Mouse (Mus musculus) MEL (cell line): ENCODE results near the gene Rgl1. TPM values are rescaled to one million over a fixed set of nuclear protein-coding genes. Genes with fewer than 3 reads are reported as not detected.

Experiments used
- DNase-seq: peaks from one replicate; pipeline ENCODE4 v3.0.0; 2011; ENCODE audit warnings: low read depth, low spot score
- H3K27ac ChIP-seq: 2 replicates; pipeline ENCODE4 v1.5.1; 2012; ENCODE audit warnings: low read depth, mild to moderate bottlenecking, control low read depth, low read length, moderate library complexity; ENCODE audit not compliant: control insufficient read depth
- H3K27me3 ChIP-seq, 2 experiments: fragments of 150-350 bp in 1 of 2; sonication (generic) in 1 of 2; 2 replicates each; pipeline ENCODE4 v1.6.1; 2012; ENCODE audit warnings: low read length in 2 of 2, mild to moderate bottlenecking in 2 of 2, improper control_type of control experiment in 1 of 2, moderate library complexity in 1 of 2; ENCODE audit not compliant: insufficient read depth in 2 of 2, control insufficient read depth in 1 of 2
- H3K36me3 ChIP-seq, 2 experiments: 2 replicates each; pipeline ENCODE4 v1.6.1; 2012 to 2014; ENCODE audit warnings: low read length in 2 of 2, improper control_type of control experiment in 1 of 2, inconsistent platforms in 1 of 2, mild to moderate bottlenecking in 1 of 2; ENCODE audit not compliant: insufficient read depth in 2 of 2, control insufficient read depth in 1 of 2
- H3K4me1 ChIP-seq, 2 experiments: fragments of 150-350 bp in 1 of 2; sonication (generic) in 1 of 2; 2 replicates each; pipeline ENCODE4 v1.6.1; 2012; ENCODE audit warnings: low read length in 2 of 2, improper control_type of control experiment in 1 of 2, mild to moderate bottlenecking in 1 of 2; ENCODE audit not compliant: insufficient read depth in 2 of 2, control insufficient read depth in 1 of 2
- H3K4me3 ChIP-seq, 2 experiments: fragments of 150-350 bp in 1 of 2; sonication (generic) in 1 of 2; 2 replicates each; pipeline ENCODE4 v1.5.1; 2012; ENCODE audit warnings: low read depth in 2 of 2, low read length in 2 of 2, mild to moderate bottlenecking in 2 of 2, moderate library complexity in 2 of 2, control low read depth in 1 of 2, improper control_type of control experiment in 1 of 2; ENCODE audit not compliant: control insufficient read depth in 1 of 2, insufficient read depth in 1 of 2
- H3K79me2 ChIP-seq: 2 replicates; pipeline ENCODE4 v1.6.1; 2012; ENCODE audit warnings: mild to moderate bottlenecking, low read length, moderate library complexity; ENCODE audit not compliant: control insufficient read depth, poor library complexity, insufficient read depth
- H3K9ac ChIP-seq: 2 replicates; pipeline ENCODE4 v1.6.1; 2012; ENCODE audit warnings: low read depth, mild to moderate bottlenecking, control low read depth, low read length, moderate library complexity; ENCODE audit not compliant: control insufficient read depth, poor library complexity, severe bottlenecking
- H3K9me3 ChIP-seq: fragments of 150-350 bp; sonication (generic); replicated peaks from 2 replicates; pipeline ENCODE4 v1.6.1; 2012; ENCODE audit warnings: mild to moderate bottlenecking, low read length, improper control_type of control experiment, moderate library complexity; ENCODE audit not compliant: insufficient read depth
- CHD1 ChIP-seq: IDR thresholded peaks from 2 replicates; pipeline ENCODE4 v1.6.1; 2012; ENCODE audit warnings: low read depth, mild to moderate bottlenecking, inconsistent platforms, low read length, improper control_type of control experiment
- CHD2 ChIP-seq: IDR thresholded peaks from 2 replicates; pipeline ENCODE4 v1.6.1; 2011; ENCODE audit warnings: low read length, improper control_type of control experiment
- CTCF ChIP-seq, 3 experiments: IDR thresholded peaks in 2 of 3; conservative IDR thresholded peaks in 1 of 3; 2 replicates each; pipeline ENCODE4 v1.5.1; 2011 to 2012; ENCODE audit warnings: low read length in 3 of 3, low read depth in 2 of 3, mild to moderate bottlenecking in 2 of 3, improper control_type of control experiment in 1 of 3, inconsistent platforms in 1 of 3, mixed read lengths in 1 of 3, moderate library complexity in 1 of 3; ENCODE audit not compliant: control insufficient read depth in 1 of 3, insufficient read depth in 1 of 3, poor library complexity in 1 of 3, severe bottlenecking in 1 of 3
- ETS1 ChIP-seq: IDR thresholded peaks from 2 replicates; pipeline ENCODE4 v1.6.1; 2012; ENCODE audit warnings: low read depth, mild to moderate bottlenecking, inconsistent platforms, low read length, improper control_type of control experiment, moderate library complexity
- GABPA ChIP-seq: IDR thresholded peaks from 2 replicates; pipeline ENCODE4 v1.6.1; 2012; ENCODE audit warnings: low read depth, mild to moderate bottlenecking, inconsistent platforms, low read length, improper control_type of control experiment, moderate library complexity
- MAX ChIP-seq: IDR thresholded peaks from 2 replicates; pipeline ENCODE4 v1.6.1; 2011; ENCODE audit warnings: low read length, improper control_type of control experiment
- MAZ ChIP-seq: IDR thresholded peaks from 2 replicates; pipeline ENCODE4 v1.6.1; 2012; ENCODE audit warnings: low read depth, mild to moderate bottlenecking, inconsistent platforms, low read length, improper control_type of control experiment
- MEF2A ChIP-seq: IDR thresholded peaks from 2 replicates; pipeline ENCODE4 v1.6.1; 2014; ENCODE audit warnings: low read depth, mild to moderate bottlenecking, inconsistent platforms, low read length, improper control_type of control experiment; ENCODE audit not compliant: poor library complexity, insufficient replicate concordance, severe bottlenecking; ENCODE audit errors: extremely low read depth
- MYC ChIP-seq: IDR thresholded peaks from 2 replicates; pipeline ENCODE4 v1.6.1; 2011; ENCODE audit warnings: low read depth, mild to moderate bottlenecking, low read length, improper control_type of control experiment, moderate library complexity
- NELFE ChIP-seq: IDR thresholded peaks from 2 replicates; pipeline ENCODE4 v1.6.1; 2011; ENCODE audit warnings: low read depth, low read length, improper control_type of control experiment
- POLR2AphosphoS2 ChIP-seq: IDR thresholded peaks from 2 replicates; pipeline ENCODE4 v1.6.1; 2011; ENCODE audit warnings: low read length, improper control_type of control experiment
- SIN3A ChIP-seq: IDR thresholded peaks from 2 replicates; pipeline ENCODE4 v1.6.1; 2012; ENCODE audit warnings: low read length, improper control_type of control experiment, inconsistent platforms
- TAL1 ChIP-seq: IDR thresholded peaks from 2 replicates; pipeline ENCODE4 v1.6.1; 2012; ENCODE audit warnings: mild to moderate bottlenecking, inconsistent platforms, low read length, moderate library complexity, mixed read lengths
- TBP ChIP-seq: IDR thresholded peaks from 2 replicates; pipeline ENCODE4 v1.8.0; 2011; ENCODE audit warnings: low read depth, low read length, improper control_type of control experiment
- TCF12 ChIP-seq: IDR thresholded peaks from 2 replicates; pipeline ENCODE4 v1.6.1; 2014; ENCODE audit warnings: low read depth, mild to moderate bottlenecking, inconsistent platforms, low read length, improper control_type of control experiment, moderate library complexity
- UBTF ChIP-seq: IDR thresholded peaks from 2 replicates; pipeline ENCODE4 v1.6.1; 2012; ENCODE audit warnings: low read depth, mild to moderate bottlenecking, inconsistent platforms, low read length, improper control_type of control experiment, moderate library complexity, borderline replicate concordance; ENCODE audit not compliant: insufficient read depth
- ZMIZ1 ChIP-seq: IDR thresholded peaks from 2 replicates; pipeline ENCODE4 v1.6.1; 2012; ENCODE audit warnings: low read depth, mild to moderate bottlenecking, inconsistent platforms, low read length, improper control_type of control experiment, moderate library complexity
- ZNF384 ChIP-seq: IDR thresholded peaks from 2 replicates; pipeline ENCODE4 v1.6.1; 2012; ENCODE audit warnings: low read depth, mild to moderate bottlenecking, inconsistent platforms, low read length, improper control_type of control experiment
- polyA plus RNA-seq, 2 experiments: library from polyadenylated mRNA; stranded (reverse) in 1 of 2; unstranded in 1 of 2; fragments of >175 nt in 1 of 2; fragments of >200 nt in 1 of 2; gene quantifications; 2 replicates each; pipeline versions ENCODE4 v1.2.1 to v1.2.4; 2012; ENCODE audit warnings: low replicate concordance in 2 of 2, low read depth in 1 of 2; ENCODE audit not compliant: insufficient read length in 2 of 2, insufficient read depth in 1 of 2, missing spikeins in 1 of 2
- total RNA-seq: library from RNA; depleted of rRNA; stranded (reverse); fragments of 300-350 nt; gene quantifications from 2 replicates; pipeline ENCODE4 v1.2.3, GENCODE M21; 2012

Gene Rgl1
- total and polyA plus RNA-seq, 3 experiments = 0.12 to 0.39 TPM; not detected in 1

- H3K36me3 ChIP-seq = peaks cover 0 to 14% of the 10 kb centered on the region in 2 experiments; a peak in 2 of 4 replicates
- no peaks in the 10 kb centered on the region for H3K9me3 ChIP-seq
- H3K79me2 ChIP-seq = no peaks in the 10 kb centered on the region
Observed at GRCm38 (mm10) chr1:152604147-152604546, 162.0 kb downstream of the Rgl1 start.

GRCm38 (mm10) chr1:152603628-152604027, 162.5 kb downstream of the Rgl1 start:
- TF ChIP-seq TCF12 (no peak), SIN3A (no peak), TBP (no peak)
- TF ChIP-seq, all 39 proteins: peak for 0
- Histone ChIP-seq H3K4me3 (no peak overlapping the region), H3K4me1 (peaks cover 8 to 21% of the 10 kb centered on the region in 2 experiments), H3K79me2 (no peaks in the 10 kb centered on the region), H3K27ac (no peak overlapping the region), H3K27me3 (no peaks in the 10 kb centered on the region), H3K9ac (no peak overlapping the region), H3K9me3 (no peaks in the 10 kb centered on the region), H3K36me3 (peaks cover 0 to 14% of the 10 kb centered on the region in 2 experiments; a peak in 2 of 4 replicates)
- DNase-seq = no peak

More at GRCm38 (mm10) chr1:152604147-152604546, 162.0 kb downstream of the Rgl1 start:
- peaks cover 8 to 21% of the 10 kb centered on the region in 2 experiments for H3K4me1 ChIP-seq
- no peak overlapping the region for H3K4me3 ChIP-seq
- H3K9ac ChIP-seq = no peak overlapping the region
- TF ChIP-seq TAL1 = no peak
- TF ChIP-seq MAZ = no peak
- no peak for TF ChIP-seq ZNF384
- no peak for TF ChIP-seq ZMIZ1
- TF ChIP-seq MEF2A = no peak
- no peak for TF ChIP-seq POLR2AphosphoS2
- TF ChIP-seq GABPA = no peak
- no peak for TF ChIP-seq NELFE
- no peak overlapping the region for H3K27ac ChIP-seq
- no peak for DNase-seq
- no peaks in the 10 kb centered on the region for H3K27me3 ChIP-seq

GRCm38 (mm10) chr1:152600494-152600893, 165.7 kb downstream of the Rgl1 start:
- no peak overlapping the region for H3K27ac ChIP-seq
- peaks cover under 1 to 7% of the 10 kb centered on the region in 2 experiments; a peak in 3 of 4 replicates for H3K4me1 ChIP-seq
- TF ChIP-seq CTCF (IDR thresholded peaks at IDR 0.05 in 2 of 3, conservative IDR thresholded peaks at IDR 0.05 in 1 of 3; ENCODE audit: control insufficient read depth in 1 of 3, insufficient read depth in 1 of 3, low read depth in 2 of 3, low read length in 3 of 3, poor library complexity in 1 of 3, severe bottlenecking in 1 of 3) = no peak
- no peak for TF ChIP-seq ETS1
- TF ChIP-seq CHD2 = no peak
- no peak for TF ChIP-seq MYC
- TF ChIP-seq CHD1 = no peak
- no peak for TF ChIP-seq ZNF384
- no peak for TF ChIP-seq UBTF
- no peak for TF ChIP-seq MAX
- H3K4me3 ChIP-seq = no peak overlapping the region
- no peak overlapping the region for H3K9ac ChIP-seq
- peaks cover 0 to 1% of the 10 kb centered on the region in 2 experiments; a peak in 2 of 4 replicates for H3K36me3 ChIP-seq
- no peaks in the 10 kb centered on the region for H3K27me3 ChIP-seq
- DNase-seq = no peak
- H3K9me3 ChIP-seq = no peaks in the 10 kb centered on the region
- H3K79me2 ChIP-seq = no peaks in the 10 kb centered on the region
